Mouse (Mus musculus): ENCODE measurements around the gene Zfp942. TPM values are rescaled to one million over a fixed set of nuclear protein-coding genes. Genes with fewer than 3 reads are reported as not detected.

The Zfp942 gene
- polyA plus RNA-seq (2017; shearing (Covaris generic)): 10 to 100 TPM; 31.2 TPM

DNA sequence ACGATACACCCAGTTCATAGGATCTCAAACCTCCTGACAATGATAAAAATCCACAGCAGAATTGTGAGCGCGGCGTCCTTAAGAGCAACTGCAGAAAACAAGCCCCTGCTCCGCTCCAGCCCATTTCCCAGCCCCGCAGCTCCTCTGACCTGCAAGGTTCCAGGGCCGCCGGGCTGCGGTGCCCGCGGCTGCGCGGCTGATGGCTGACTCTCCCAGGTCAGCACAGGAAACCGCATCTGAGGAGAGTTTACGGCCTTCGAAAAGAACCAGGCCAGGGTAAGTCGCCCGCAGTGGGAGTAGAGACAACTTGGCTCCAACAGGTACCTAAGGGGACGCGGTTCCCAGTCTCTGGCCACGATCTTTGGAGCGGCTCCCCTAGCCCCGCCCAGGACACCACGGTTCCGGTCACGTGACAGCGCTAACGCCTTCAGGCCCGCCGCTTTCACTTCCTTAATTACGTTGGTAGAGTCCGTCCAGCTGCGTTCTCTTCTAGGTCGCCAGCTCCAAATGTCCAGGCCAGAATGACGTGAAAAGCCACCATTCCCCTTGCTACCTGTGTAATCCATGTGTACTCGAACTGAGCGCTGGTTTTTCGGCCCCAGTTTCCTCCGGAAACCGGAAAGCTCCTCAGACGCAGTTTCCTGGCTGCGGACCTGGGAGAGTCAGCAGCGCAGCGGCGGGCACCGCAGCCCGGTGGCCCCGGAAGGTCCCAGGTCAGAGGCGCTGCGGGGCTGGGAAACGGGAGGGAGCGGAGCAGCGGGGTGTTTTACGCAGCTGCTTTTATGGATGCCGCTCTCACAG is at the start of gene Zfp942, which contains the start of gene Zfp943:
Zfp942 (minus strand) TSS at position 358 of the 801 bp plus-strand sequence.
Zfp943 (plus strand) TSS at position 446 of the 801 bp plus-strand sequence.
- peak; percentile 87 for ATAC-seq

DNA sequence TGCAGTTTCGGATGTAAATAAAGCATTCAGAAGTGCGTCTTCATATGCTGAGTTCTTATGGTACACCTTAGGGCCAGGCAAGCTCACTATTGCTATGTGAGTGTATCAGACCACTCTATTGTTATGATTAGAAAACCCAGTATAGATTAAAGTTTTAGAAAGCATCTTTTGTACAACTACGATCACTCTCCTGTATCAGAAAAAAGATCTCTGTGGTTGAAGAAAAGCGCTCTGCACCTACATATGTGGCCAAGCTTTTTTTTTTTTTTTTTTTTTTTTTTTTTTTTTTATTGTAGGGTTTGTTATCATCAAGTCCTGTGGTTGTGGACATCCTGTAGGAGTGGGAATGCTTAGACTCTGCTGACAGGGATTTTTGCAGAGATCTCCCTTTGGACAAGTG is 1.0 kb upstream of the Zfp942 start:
- no peak for ATAC-seq

DNA sequence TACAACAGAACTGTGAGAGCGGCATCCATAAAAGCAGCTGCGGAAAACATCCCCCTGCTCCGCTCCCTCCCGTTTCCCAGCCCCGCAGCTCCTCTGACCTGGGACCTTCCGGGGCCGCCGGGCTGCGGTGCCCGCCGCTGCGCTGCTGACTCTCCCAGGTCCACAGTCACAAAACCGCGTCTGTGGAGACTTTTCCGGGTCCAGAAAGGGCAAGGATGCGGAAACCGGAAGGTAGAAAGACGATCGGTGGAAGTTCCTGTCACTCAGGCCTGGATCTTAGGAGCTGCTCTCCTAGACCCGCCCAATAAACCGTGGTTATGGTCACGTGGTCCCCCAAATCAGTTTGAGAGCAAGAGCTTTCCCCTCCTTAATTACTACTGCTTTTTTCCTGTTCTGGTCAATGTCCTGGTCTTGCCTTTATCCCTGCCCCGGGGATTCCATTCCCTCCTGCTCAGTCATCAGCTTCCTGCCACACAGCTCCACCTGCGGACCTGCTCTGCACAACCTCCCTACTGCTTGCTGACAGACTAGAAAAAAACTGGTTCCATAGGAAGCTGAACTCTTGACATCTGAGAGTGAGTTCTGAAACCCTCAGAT is 52.7 kb downstream of the Zfp942 start, which contains the start of gene Zfp995:
Zfp995 (minus strand) TSS at position 471 of the 597 bp plus-strand sequence.
- ATAC-seq: peak; percentile 98

DNA sequence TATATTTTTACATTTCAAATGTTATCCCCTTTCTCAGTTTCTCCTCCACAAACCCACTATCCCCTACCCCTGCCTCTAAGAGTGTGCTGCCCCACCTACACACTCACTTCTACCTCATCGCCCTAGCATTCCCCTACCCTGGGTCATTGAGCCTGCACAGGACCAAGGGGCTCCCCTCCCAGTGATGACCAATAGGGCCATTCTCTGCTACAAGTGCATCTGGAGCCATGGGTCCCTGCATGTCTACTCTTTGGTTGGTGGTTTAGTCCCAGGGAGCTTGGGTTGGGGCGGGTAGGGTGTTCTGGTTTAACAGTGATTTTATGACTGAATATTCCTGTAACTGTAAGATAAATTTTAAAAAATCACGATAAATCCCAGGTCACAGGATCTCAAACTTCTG is 53.2 kb downstream of the Zfp942 start:
- no peak for ATAC-seq

Other genes with a start within 250 kb of the Zfp942 start
- under 1 TPM; 0.34 to 0.50 TPM for gene Zfp229, start 231.7 kb downstream of the Zfp942 start, polyA plus RNA-seq (2017; shearing (Covaris generic))
- gene Zfp820, start 116.7 kb downstream of the Zfp942 start, polyA plus RNA-seq (2017; shearing (Covaris generic)): under 1 TPM; 0.33 to 0.56 TPM
- 10 to 100 TPM; 15.1 to 15.3 TPM for gene Zfp995, start 52.5 kb downstream of the Zfp942 start, polyA plus RNA-seq (2017; shearing (Covaris generic))
- 10 to 100 TPM in 1 of 2 experiments, 1 to 10 TPM in 1; 7.0 to 14.1 TPM for gene Zfp943, start 88 bp upstream of the Zfp942 start, polyA plus RNA-seq (2017; shearing (Covaris generic))
- 1 to 10 TPM in 1 of 2 experiments, under 1 TPM in 1; 0.65 to 1.1 TPM for gene Zfp947, start 203.7 kb upstream of the Zfp942 start, polyA plus RNA-seq (2017; shearing (Covaris generic))